Mouse (Mus musculus): ENCODE results near the gene Ctdsp2.

GRCm38 (mm10) chr10:126988513-126989165, 10.1 kb downstream of the Ctdsp2 start:
- no peak for TF ChIP-seq CTCF (conservative IDR thresholded peaks at IDR 0.05; ENCODE audit: insufficient read depth, insufficient read length, low read depth, low read length)
- no peak for TF ChIP-seq POLR2A (IDR thresholded peaks at IDR 0.05; ENCODE audit: low read depth, low read length)
